Mouse (Mus musculus) hindbrain, embryonic 11.5 days (tissue): ENCODE results near the gene Igsf8. TPM values are rescaled to one million over a fixed set of nuclear protein-coding genes. Genes with fewer than 3 reads are reported as not detected.

Source experiments
- ATAC-seq: fragments of 200-750 bp; cut with Nextera tagmentation; 2 replicates; pipeline ENCODE4 v1.8.0; 2017; ENCODE audit warnings: mild to moderate bottlenecking, moderate TSS enrichment, moderate library complexity; ENCODE audit not compliant: low FRiP score
- DNase-seq: peaks from one replicate; pipeline ENCODE4 v3.0.0-alpha.2; 2015; ENCODE audit warnings: low spot score
- H3K27ac ChIP-seq: fragments of 300-500 bp; sonication (generic); 2 replicates; pipeline ENCODE4 v1.5.1; 2014; ENCODE audit warnings: mild to moderate bottlenecking, low read depth, low read length
- H3K27me3 ChIP-seq: fragments of 300-500 bp; sonication (generic); 2 replicates; pipeline ENCODE4 v1.6.1; 2014; ENCODE audit warnings: mild to moderate bottlenecking, low read length, moderate library complexity, mixed read lengths; ENCODE audit not compliant: control insufficient read depth, insufficient read depth
- H3K36me3 ChIP-seq: fragments of 300-500 bp; sonication (generic); 2 replicates; pipeline ENCODE4 v1.6.1; 2014; ENCODE audit warnings: mild to moderate bottlenecking, low read length, moderate library complexity, mixed read lengths; ENCODE audit not compliant: control insufficient read depth, insufficient read depth
- H3K4me1 ChIP-seq: fragments of 300-500 bp; sonication (generic); replicated peaks from 2 replicates; pipeline ENCODE4 v1.6.1; 2014; ENCODE audit warnings: low read length, mixed read lengths; ENCODE audit not compliant: control insufficient read depth, insufficient read depth
- H3K4me2 ChIP-seq: fragments of 300-500 bp; sonication (generic); replicated peaks from 2 replicates; pipeline ENCODE4 v1.6.1; 2014; ENCODE audit warnings: mild to moderate bottlenecking, low read depth, low read length
- H3K4me3 ChIP-seq: fragments of 300-500 bp; sonication (generic); 2 replicates; pipeline ENCODE4 v1.5.1; 2014; ENCODE audit warnings: low read depth, low read length
- H3K9ac ChIP-seq: fragments of 300-500 bp; sonication (generic); 2 replicates; pipeline ENCODE4 v1.6.1; 2014; ENCODE audit warnings: low read depth, low read length
- H3K9me3 ChIP-seq: fragments of 300-500 bp; sonication (generic); 2 replicates; pipeline ENCODE4 v1.6.1; 2016; ENCODE audit warnings: low read length; ENCODE audit not compliant: control insufficient read depth
- WGBS: fragments of 180-500 bp; shearing (Covaris S2); extraction: QIAGEN DNeasy Blood & Tissue Kit; methylation state at CpG from one replicate; pipeline ENCODE4 v1.1.7; 2014; 5-methylcytosine and 5-hydroxymethylcytosine counted together
- polyA plus RNA-seq: library from polyadenylated mRNA; unstranded; fragments of >200 nt; fragmentation: Nextera tagmentation; extraction: Ambion mirVana; gene quantifications from 2 replicates; pipeline ENCODE4 v1.2.1, GENCODE M21; 2014

The Igsf8 gene
- polyA plus RNA-seq: 123 and 136 TPM in 2 replicates

DNA sequence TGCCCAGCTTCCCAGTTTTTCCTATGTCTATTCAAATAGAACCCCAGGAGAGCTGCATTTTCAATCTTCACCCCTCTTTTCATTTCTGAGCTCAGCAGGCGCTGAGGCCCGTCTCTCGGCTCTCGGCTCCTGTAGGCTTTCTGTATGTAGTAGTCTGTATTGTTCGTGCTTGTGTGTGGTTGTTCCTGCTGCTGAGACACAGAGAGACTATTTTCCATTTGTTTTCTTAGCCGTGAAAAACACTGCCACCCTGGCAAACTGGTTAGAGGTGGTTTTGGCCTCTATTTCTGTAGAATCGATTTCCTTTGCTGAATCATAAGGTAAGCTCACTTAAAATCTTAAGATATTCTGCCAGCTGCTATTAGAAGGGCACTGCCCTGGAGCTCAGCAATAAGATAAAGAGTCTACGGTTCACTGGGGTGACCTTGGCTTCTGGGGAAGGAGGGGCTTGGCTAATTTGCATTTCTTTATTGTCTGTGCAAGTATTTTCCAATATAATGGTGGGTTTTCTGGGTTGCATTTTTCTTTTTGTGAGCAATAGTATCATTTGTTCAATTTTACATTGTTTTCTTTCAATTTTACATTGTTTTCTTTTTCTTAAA lies at the start of gene Igsf8:
Gene Igsf8 (plus strand): TSS at position 165 of the 602 bp plus-strand sequence.
- H3K4me2 ChIP-seq: 0 out of 2 replicates have a peak within 1 kb of the TSS, but pooled peaks have one; percentile 15
- H3K27me3 ChIP-seq: no peaks in the 10 kb centered on the region
- H3K4me1 ChIP-seq: no peaks in the 10 kb centered on the region; the same call in 1 of the 2 replicates
- peak; percentile 80 for ATAC-seq
- peak within 1 kb of the TSS; percentile 71 for H3K27ac ChIP-seq
- no peak within 1 kb of the TSS for H3K9ac ChIP-seq
- WGBS: 20% methylated on average over 8 of the region's 8 CpGs
- DNase-seq: peak; percentile 53
- no peaks in the 10 kb centered on the region for H3K9me3 ChIP-seq
- H3K4me3 ChIP-seq: no peak within 1 kb of the TSS
- no peaks in the 10 kb centered on the region for H3K36me3 ChIP-seq

DNA sequence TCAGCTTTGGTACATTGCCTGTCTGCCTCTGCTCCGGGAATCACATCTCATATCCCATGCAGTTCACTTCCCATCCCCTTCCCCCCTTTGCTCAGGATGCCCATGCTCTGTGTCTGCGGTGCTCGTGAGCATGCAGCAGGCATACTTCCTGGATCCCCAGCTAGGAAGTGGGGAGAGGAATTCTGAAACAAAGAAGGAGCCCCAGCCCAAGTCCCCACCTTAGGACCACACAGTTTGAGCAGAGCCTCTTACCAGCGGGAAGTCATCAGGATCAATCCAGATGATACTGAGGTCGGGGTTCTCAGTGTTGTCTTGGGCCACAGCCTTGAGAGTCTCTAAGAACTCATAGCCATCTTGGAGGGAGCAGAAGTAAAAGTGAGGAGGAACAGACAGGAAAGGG lies 48.7 kb upstream of the Igsf8 start:
- Histone ChIP-seq H3K4me1 (no peaks in the 10 kb centered on the region; the same call in 1 of the 2 replicates), H3K27me3 (no peaks in the 10 kb centered on the region), H3K36me3 (no peaks in the 10 kb centered on the region), H3K9me3 (no peaks in the 10 kb centered on the region), H3K4me3 (no peak overlapping the region), H3K9ac (no peak overlapping the region), H3K27ac (0 out of 2 replicates have a peak overlapping the region, but pooled peaks have one; percentile 53), H3K4me2 (no peak overlapping the region)
- WGBS: 58% methylated on average over 5 of the region's 5 CpGs
- ATAC-seq: no peak
- DNase-seq: no peak

DNA sequence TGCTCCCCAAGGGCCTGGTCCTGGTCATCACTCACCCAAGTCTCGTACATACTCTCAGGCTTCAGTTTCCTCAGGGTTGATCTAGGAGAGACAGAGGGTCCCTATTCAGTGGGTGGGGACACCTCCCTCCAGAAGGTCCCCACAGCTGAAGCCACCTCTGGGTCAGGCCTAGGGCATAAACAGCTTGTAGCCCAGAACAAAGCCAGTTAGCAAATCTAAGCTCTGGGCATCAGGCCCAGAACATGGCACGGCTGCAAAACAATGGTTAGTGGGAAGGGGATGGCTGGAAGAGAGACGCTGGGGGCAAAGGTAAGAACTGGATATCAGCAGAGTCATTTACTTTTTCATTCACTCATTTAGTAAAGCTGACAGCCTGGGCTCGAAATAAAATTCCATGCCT lies 47.7 kb upstream of the Igsf8 start:
- Histone ChIP-seq H3K4me2 (no peak overlapping the region), H3K27me3 (no peaks in the 10 kb centered on the region), H3K4me1 (no peaks in the 10 kb centered on the region; the same call in 1 of the 2 replicates), H3K36me3 (no peaks in the 10 kb centered on the region), H3K4me3 (no peak overlapping the region), H3K27ac (no peak overlapping the region), H3K9me3 (no peaks in the 10 kb centered on the region), H3K9ac (0 out of 2 replicates have a peak overlapping the region, but pooled peaks have one; percentile 7)
- WGBS: 66% methylated on average over 4 of the region's 4 CpGs
- ATAC-seq (peak; percentile 13; the same call in 1 of the 2 replicates), DNase-seq (no peak)

DNA sequence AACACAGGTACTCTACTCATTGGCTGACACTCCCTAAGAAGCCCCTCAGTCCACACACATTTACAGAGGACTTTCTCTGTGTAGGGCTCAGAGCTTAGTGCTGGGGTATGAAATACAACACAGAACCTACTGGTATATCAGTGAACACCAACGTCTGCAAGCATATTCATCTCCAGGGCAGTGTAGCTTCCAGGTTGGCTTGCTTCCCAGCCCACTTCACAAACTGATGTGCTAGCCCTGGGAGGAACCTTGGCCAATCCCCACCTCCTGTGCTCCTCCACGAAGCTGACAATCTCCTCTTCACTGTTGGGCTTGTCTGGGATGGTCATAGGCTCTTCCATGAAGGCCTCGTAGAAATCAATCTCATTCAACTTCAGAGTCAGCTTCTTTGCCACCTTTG lies 46.7 kb upstream of the Igsf8 start:
- DNase-seq (no peak), ATAC-seq (no peak)
- Histone ChIP-seq H3K27ac (no peak overlapping the region), H3K9ac (no peak overlapping the region), H3K9me3 (no peaks in the 10 kb centered on the region), H3K4me3 (no peak overlapping the region), H3K36me3 (no peaks in the 10 kb centered on the region), H3K4me1 (no peaks in the 10 kb centered on the region; the same call in 1 of the 2 replicates), H3K27me3 (no peaks in the 10 kb centered on the region), H3K4me2 (no peak overlapping the region)
- WGBS: 66% methylated on average over 3 of the region's 3 CpGs

DNA sequence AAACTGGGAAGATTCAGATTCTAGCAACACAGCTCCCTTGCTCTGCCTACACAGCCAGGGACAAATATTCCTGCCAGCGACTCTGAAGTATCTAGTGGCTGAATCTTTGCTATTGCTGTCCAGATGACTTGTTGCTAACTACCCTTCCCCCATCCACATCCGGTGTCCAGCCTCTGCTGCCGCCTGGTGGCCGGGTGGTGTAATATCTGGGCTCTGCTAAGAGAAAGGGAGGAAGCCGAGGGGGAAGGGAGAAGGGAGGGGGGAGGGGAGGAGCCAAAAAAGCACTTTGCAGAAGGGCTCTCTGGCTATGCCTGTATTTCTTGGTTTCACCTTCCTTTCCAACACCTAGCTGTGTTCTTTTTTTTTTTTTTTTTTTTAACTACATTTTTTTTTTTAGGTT lies 44.3 kb upstream of the Igsf8 start:
- Histone ChIP-seq H3K4me3 (0 out of 2 replicates have a peak overlapping the region, but pooled peaks have one; percentile 3), H3K27ac (no peak overlapping the region)

DNA sequence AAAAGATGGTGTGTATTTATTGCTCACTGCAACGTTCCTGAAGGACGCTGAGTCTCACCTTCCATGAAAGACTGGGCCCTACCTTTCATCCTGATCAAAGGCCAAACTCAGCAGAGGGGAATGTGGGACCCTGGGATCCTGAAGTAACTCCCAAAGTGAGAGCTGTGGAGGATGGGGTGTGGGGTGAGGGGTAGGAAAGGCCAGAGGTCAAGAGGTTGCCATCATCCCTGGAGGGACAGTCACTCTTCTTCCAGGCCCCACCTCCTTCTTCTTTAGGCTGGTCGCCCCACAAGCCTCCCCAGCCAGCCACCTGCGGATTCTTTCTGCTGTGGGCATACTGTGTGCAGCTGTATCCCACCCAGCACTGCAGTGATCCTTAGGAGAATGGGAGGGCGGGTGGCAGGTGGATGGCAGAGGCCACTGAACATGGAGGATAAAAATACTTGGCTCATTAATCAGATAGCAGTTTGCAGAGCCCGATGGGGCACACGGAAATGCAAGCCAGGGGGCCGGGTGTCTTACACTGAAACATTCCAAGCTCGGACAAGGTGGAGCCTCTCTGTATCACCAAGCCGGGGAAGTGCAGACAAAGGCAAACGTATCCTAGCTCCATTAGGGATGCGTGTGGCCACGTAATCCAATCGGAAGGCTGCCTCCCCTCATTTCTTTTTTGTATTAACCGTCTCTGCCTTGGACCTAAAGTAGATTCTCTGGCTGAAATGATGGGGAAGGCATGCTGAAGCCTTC lies 43.1 kb upstream of the Igsf8 start:
- Histone ChIP-seq H3K4me2 (no peak overlapping the region), H3K9ac (no peak overlapping the region), H3K4me1 (peaks cover 3% of the 10 kb centered on the region; the same call in 1 of the 2 replicates), H3K27me3 (no peaks in the 10 kb centered on the region), H3K9me3 (no peaks in the 10 kb centered on the region), H3K27ac (no peak overlapping the region), H3K36me3 (no peaks in the 10 kb centered on the region), H3K4me3 (no peak overlapping the region)
- no peak for ATAC-seq
- WGBS: 62% methylated on average over 15 of the region's 15 CpGs
- no peak for DNase-seq

More for the DNA sequence above, 44.3 kb upstream of the Igsf8 start:
- 0% methylated on average over 5 of the region's 5 CpGs for WGBS
- H3K27me3 ChIP-seq: no peaks in the 10 kb centered on the region
- H3K9ac ChIP-seq: no peak overlapping the region
- H3K36me3 ChIP-seq: no peaks in the 10 kb centered on the region
- H3K4me1 ChIP-seq: peaks cover 3% of the 10 kb centered on the region; the same call in 1 of the 2 replicates
- H3K9me3 ChIP-seq: no peaks in the 10 kb centered on the region
- ATAC-seq (peak; percentile 55), DNase-seq (peak; percentile 95)
- H3K4me2 ChIP-seq: no peak overlapping the region

DNA sequence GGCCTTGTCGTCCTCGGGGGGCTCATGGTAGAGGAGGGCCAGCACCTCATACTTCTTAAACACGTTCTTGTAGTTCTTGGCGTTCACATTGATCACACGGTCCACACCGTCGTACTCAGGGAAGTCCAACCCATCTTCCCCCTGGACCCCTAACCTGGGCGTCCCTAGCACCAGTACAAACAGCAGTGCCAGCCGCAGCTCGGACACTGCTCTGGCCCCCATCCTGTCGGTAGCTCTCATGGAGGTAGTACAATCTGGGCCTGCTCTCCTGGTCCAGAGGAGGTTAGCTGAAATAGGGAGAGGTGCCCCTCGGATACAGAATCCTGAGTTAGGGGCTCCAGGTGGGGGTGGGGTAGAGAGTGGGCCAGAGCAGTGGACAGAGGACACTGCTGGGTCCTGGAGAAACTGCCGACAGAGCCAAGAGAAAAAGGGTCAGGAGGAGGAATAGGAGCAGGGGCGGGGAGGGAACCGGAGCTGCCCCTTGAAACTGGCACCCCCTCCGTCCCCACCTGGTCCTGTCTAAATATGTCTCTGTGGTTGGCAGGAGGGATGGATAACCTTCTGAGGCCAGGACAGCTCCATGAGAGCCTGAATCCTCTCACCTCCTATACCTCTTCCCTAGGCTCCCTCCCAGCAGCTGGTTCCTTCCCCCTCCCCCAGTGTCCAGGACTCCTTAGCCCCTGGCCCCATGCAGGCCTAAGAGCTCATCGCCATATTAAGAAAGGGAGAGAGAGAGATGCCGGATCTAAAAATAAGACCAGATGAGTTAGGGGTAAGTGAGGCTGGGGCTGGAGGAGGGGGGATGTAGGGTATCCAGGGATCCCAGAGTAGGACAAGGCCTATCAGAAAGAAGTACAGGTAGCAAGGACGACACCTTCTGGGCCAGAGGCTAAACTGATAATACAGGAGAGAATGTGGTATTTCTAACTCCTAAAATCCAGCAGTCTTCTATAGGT lies 41.7 kb upstream of the Igsf8 start, which contains the start of gene Casq1:
Gene Casq1 (minus strand): TSS at position 418 of the 956 bp plus-strand sequence.
- no peak for ATAC-seq
- H3K27me3 ChIP-seq: no peaks in the 10 kb centered on the region
- DNase-seq: no peak
- no peak within 1 kb of the TSS for H3K4me2 ChIP-seq
- no peak within 1 kb of the TSS for H3K27ac ChIP-seq
- H3K4me1 ChIP-seq: peaks cover 3% of the 10 kb centered on the region; the same call in 1 of the 2 replicates
- WGBS: 83% methylated on average over 19 of the region's 19 CpGs
- H3K9me3 ChIP-seq: no peaks in the 10 kb centered on the region
- H3K4me3 ChIP-seq: no peak within 1 kb of the TSS
- H3K36me3 ChIP-seq: no peaks in the 10 kb centered on the region
- H3K9ac ChIP-seq: no peak within 1 kb of the TSS

DNA sequence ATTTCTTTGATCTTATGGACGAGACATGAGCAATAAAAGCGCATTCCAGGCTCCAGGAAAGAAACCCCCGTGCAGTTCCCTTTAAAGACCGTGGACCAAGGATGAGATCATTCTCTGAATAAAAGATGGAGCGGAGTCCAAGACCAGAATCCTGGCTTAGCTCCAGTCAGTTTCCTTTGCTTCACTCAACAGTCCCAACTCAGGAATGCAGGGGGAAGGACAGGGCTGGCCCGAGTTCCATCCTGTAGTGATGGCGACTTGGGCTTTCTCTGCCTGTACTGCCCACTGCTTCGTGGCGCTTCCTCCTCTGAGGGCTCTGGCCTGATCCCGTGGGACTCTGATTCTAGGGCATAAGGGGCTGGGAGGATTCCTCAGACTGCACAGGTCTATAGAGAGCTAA lies 41.0 kb upstream of the Igsf8 start:
- H3K36me3 ChIP-seq: no peaks in the 10 kb centered on the region
- no peak overlapping the region for H3K9ac ChIP-seq
- H3K4me2 ChIP-seq: no peak overlapping the region
- 55% methylated on average over 10 of the region's 10 CpGs for WGBS
- DNase-seq: no peak
- H3K4me1 ChIP-seq: peaks cover 3% of the 10 kb centered on the region; the same call in 1 of the 2 replicates
- no peak overlapping the region for H3K27ac ChIP-seq
- H3K27me3 ChIP-seq: no peaks in the 10 kb centered on the region
- no peak for ATAC-seq
- H3K9me3 ChIP-seq: no peaks in the 10 kb centered on the region
- no peak overlapping the region for H3K4me3 ChIP-seq
